Mouse (Mus musculus) ES-Bruce4 (cell line): ENCODE measurements around the gene Mrnip. TPM values are rescaled to one million over a fixed set of nuclear protein-coding genes. Genes with fewer than 3 reads are reported as not detected.

Experiments used
- H3K27ac ChIP-seq: 2 replicates; pipeline ENCODE4 v1.5.1; 2012; ENCODE audit warnings: low read length, inconsistent platforms; ENCODE audit not compliant: insufficient read depth
- H3K27me3 ChIP-seq: 2 replicates; pipeline ENCODE4 v1.6.1; 2012; ENCODE audit warnings: mild to moderate bottlenecking, low read length, inconsistent platforms; ENCODE audit not compliant: control insufficient read depth, poor library complexity, insufficient read depth, severe bottlenecking
- H3K36me3 ChIP-seq: 2 replicates; pipeline ENCODE4 v1.6.1; 2012; ENCODE audit warnings: inconsistent platforms, mild to moderate bottlenecking, low read length, moderate library complexity; ENCODE audit not compliant: control insufficient read depth, poor library complexity, insufficient read depth, severe bottlenecking
- H3K4me1 ChIP-seq: one replicate; pipeline ENCODE4 v1.8.1; 2011; ENCODE audit warnings: low read length; ENCODE audit not compliant: control insufficient read depth, insufficient read depth
- H3K4me3 ChIP-seq: 2 replicates; pipeline ENCODE4 v1.5.1; 2011; ENCODE audit warnings: low read depth, mild to moderate bottlenecking, low read length
- H3K9ac ChIP-seq: 2 replicates; pipeline ENCODE4 v1.6.1; 2012; ENCODE audit warnings: low read depth, mild to moderate bottlenecking, inconsistent platforms; ENCODE audit not compliant: poor library complexity, severe bottlenecking
- H3K9me3 ChIP-seq: replicated peaks from 2 replicates; pipeline ENCODE4 v1.6.1; 2012; ENCODE audit warnings: mild to moderate bottlenecking, low read length, inconsistent platforms; ENCODE audit not compliant: control insufficient read depth, poor library complexity, insufficient read depth, severe bottlenecking
- CTCF ChIP-seq: IDR thresholded peaks from one replicate; pipeline ENCODE4 v1.8.1; 2011; ENCODE audit warnings: low read depth, low read length
- EP300 ChIP-seq: IDR thresholded peaks from 2 replicates; pipeline ENCODE4 v1.6.1; 2011; ENCODE audit warnings: low read depth, low read length; ENCODE audit not compliant: insufficient read depth
- POLR2A ChIP-seq: IDR thresholded peaks from one replicate; pipeline ENCODE4 v1.8.1; 2011; ENCODE audit warnings: low read length; ENCODE audit not compliant: insufficient read depth
- polyA plus RNA-seq: library from polyadenylated mRNA; stranded (reverse); fragments of >200 nt; gene quantifications from 2 replicates; pipeline ENCODE4 v1.2.4, GENCODE M21; 2011; ENCODE audit warnings: low read depth; ENCODE audit not compliant: missing spikeins, insufficient read depth, insufficient read length

Mrnip gene
- polyA plus RNA-seq, 1 experiment: 11.0 TPM

DNA sequence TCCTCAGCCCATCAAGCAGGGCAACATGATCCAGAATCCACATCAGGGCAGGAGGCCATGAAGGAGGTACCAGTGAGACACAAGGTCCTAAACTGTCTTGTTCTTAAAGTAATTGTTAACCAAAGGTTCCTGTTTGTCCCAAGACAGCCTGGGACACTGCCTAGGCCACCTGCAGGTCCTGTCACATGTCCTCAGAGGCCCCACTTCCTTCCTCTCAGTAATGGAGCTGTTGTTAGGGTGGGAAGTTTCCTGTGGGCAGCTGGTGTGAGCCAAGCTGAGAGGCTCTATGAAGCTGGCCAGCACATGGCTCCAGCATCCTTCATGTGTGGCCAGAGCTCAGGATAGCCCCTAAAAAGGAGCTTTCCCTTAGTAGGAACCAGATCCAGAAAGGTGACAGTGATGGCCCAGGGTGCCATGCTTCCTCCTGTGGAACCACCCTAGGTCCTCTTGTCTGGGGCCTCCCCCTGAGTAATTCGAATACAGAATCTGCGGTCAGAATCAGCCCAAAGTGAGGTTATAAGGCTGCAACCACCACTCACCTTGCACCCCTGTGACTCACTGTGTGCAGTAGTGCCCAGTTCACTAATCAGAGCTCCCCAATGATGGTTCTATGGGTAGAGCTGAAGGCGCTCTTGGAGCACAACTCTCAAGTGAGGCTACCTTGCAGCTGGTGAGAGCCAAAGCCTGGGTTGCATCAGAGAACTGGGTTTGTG lies 11.8 kb upstream of the Mrnip start:
- Histone ChIP-seq H3K36me3 (no peaks in the 10 kb centered on the region), H3K27ac (no peak overlapping the region), H3K27me3 (no peaks in the 10 kb centered on the region), H3K4me3 (no peak overlapping the region), H3K4me1 (no peaks in the 10 kb centered on the region), H3K9ac (no peak overlapping the region), H3K9me3 (no peaks in the 10 kb centered on the region)
- TF ChIP-seq CTCF (no peak), POLR2A (no peak), EP300 (no peak)

GRCm38 (mm10) chr11:50168352-50168751 lies 5.9 kb upstream of the Mrnip start:
- no peak overlapping the region for H3K4me3 ChIP-seq
- no peak overlapping the region for H3K9ac ChIP-seq
- no peaks in the 10 kb centered on the region for H3K36me3 ChIP-seq
- H3K4me1 ChIP-seq: no peaks in the 10 kb centered on the region
- H3K27me3 ChIP-seq: no peaks in the 10 kb centered on the region
- no peak for TF ChIP-seq EP300
- no peak for TF ChIP-seq CTCF
- TF ChIP-seq POLR2A: no peak
- no peaks in the 10 kb centered on the region for H3K9me3 ChIP-seq
- no peak overlapping the region for H3K27ac ChIP-seq

DNA sequence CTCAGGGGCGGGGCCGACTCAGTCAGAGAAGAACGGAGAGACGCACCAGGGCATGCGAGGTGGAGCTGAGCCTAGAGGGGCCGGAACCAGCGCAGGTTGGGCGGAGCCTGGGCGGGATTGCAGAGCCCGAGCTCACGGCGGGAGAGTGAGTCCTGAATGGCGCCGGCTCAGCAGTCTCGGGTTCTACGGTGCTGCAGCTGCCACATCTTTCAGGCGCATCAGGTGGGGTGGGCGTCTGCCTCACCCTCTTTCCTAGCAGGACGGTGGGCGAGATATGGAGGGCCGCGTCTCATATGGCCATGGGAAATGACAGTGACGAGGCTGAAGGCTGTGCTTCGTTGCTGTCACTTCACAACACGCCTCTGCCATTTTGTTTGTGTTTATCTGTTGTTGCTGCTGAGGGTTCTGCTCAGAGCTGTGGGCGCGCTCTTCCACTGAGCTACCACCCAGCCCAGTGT lies 515 bp downstream of the Mrnip start:
- TF ChIP-seq POLR2A (peak; percentile 93), EP300 (peak; percentile 61), CTCF (no peak)
- H3K27ac ChIP-seq: no peak overlapping the region
- H3K27me3 ChIP-seq: no peaks in the 10 kb centered on the region
- H3K4me1 ChIP-seq: no peaks in the 10 kb centered on the region
- H3K4me3 ChIP-seq: peak overlapping the region; percentile 92
- no peaks in the 10 kb centered on the region for H3K36me3 ChIP-seq
- no peaks in the 10 kb centered on the region for H3K9me3 ChIP-seq
- peak overlapping the region; percentile 48 for H3K9ac ChIP-seq

- Histone ChIP-seq H3K4me3 (no peak overlapping the region), H3K27me3 (no peaks in the 10 kb centered on the region), H3K4me1 (no peaks in the 10 kb centered on the region), H3K9me3 (no peaks in the 10 kb centered on the region), H3K27ac (no peak overlapping the region), H3K9ac (no peak overlapping the region), H3K36me3 (no peaks in the 10 kb centered on the region)
- no peak for TF ChIP-seq CTCF
- TF ChIP-seq POLR2A: no peak
These were observed 2.1 kb downstream of the Mrnip start for GRCm38 (mm10) chr11:50176351-50176750.

- Histone ChIP-seq H3K9me3 (no peaks in the 10 kb centered on the region), H3K9ac (no peak overlapping the region), H3K4me1 (no peaks in the 10 kb centered on the region), H3K27me3 (no peaks in the 10 kb centered on the region), H3K4me3 (no peak overlapping the region), H3K36me3 (no peaks in the 10 kb centered on the region), H3K27ac (no peak overlapping the region)
- no peak for TF ChIP-seq CTCF
- no peak for TF ChIP-seq EP300
- no peak for TF ChIP-seq POLR2A
These were observed 2.9 kb downstream of the Mrnip start for GRCm38 (mm10) chr11:50177111-50177510.

DNA sequence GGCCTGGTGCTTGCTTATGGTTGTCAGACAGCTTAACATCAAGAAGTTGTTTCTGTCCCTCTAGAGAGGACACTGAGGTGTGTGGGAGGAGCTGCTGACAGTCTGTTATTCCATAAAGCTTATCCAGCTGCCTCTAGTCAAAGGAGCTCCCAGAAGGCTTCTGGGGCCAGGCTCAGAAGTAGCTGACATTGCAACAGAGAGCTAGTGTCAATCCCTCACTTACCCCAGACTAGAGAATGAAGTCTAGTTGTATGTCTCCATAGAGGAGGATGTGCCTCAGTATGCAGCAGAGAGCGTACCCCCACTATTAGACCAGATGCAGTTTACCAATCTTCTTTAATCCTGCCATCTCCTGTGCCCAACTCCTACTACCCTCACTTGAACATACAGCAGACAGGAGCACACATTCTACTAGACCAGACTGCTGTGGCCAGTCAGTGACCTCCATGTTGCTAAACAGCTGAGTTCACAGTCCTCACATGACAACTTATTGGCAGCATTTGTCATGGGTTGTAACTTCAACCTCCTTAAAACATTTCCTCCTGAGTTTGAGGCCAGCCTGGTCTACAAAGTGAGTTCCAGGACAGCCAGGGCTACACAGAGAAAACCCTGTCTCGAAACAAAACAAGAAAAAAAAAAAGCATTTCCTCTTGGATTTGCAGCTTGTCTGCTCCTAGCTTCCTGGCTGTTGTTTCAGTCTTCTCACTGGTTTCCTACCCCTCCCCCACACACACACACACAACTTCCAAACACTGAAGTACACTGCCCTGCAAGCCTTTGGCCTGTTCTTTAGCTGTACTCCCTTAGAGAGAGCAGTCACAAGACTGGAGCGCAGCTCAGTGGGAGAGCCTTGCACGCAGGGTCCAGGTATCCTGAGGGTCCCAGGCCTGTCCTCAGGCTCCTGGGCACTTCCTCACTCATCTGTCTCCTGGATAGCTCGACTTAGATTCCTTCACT lies 4.6 kb downstream of the Mrnip start:
- Histone ChIP-seq H3K36me3 (no peaks in the 10 kb centered on the region), H3K27ac (no peak overlapping the region)
- TF ChIP-seq POLR2A (no peak), EP300 (no peak), CTCF (no peak)

More for the DNA sequence above, 4.6 kb downstream of the Mrnip start:
- Histone ChIP-seq H3K4me1 (no peaks in the 10 kb centered on the region), H3K9ac (no peak overlapping the region), H3K9me3 (no peaks in the 10 kb centered on the region), H3K4me3 (no peak overlapping the region), H3K27me3 (no peaks in the 10 kb centered on the region)
